Mouse (Mus musculus) embryonic facial prominence, embryonic 11.5 days (tissue): ENCODE results near the gene Naga. TPM values are rescaled to one million over a fixed set of nuclear protein-coding genes. Genes with fewer than 3 reads are reported as not detected.

ENCODE experiments used
- ATAC-seq: fragments of 200-750 bp; cut with Nextera tagmentation; replicated peaks from 2 replicates; pipeline ENCODE4 v1.8.0; 2017; ENCODE audit warnings: low read depth; ENCODE audit not compliant: insufficient number of reproducible peaks, low FRiP score, low TSS enrichment
- DNase-seq: peaks from one replicate; pipeline ENCODE4 v3.0.0-alpha.2; 2015; ENCODE audit warnings: low spot score
- H3K27ac ChIP-seq: fragments of 300-500 bp; sonication (generic); replicated peaks from 2 replicates; pipeline ENCODE4 v1.5.1; 2014; ENCODE audit warnings: mild to moderate bottlenecking, low read depth, low read length, control low read depth
- H3K27me3 ChIP-seq: fragments of 300-500 bp; sonication (generic); 2 replicates; pipeline ENCODE4 v1.6.1; 2014; ENCODE audit warnings: mild to moderate bottlenecking, low read length, moderate library complexity, mixed read lengths; ENCODE audit not compliant: control insufficient read depth, insufficient read depth
- H3K36me3 ChIP-seq: fragments of 300-500 bp; sonication (generic); replicated peaks from 2 replicates; pipeline ENCODE4 v1.6.1; 2014; ENCODE audit warnings: low read depth, mild to moderate bottlenecking, low read length, moderate library complexity, mixed read lengths; ENCODE audit not compliant: control insufficient read depth, insufficient read depth
- H3K4me1 ChIP-seq: fragments of 300-500 bp; sonication (generic); 2 replicates; pipeline ENCODE4 v1.6.1; 2014; ENCODE audit warnings: low read length, mixed read lengths; ENCODE audit not compliant: control insufficient read depth, insufficient read depth
- H3K4me2 ChIP-seq: fragments of 300-500 bp; sonication (generic); 2 replicates; pipeline ENCODE4 v1.6.1; 2014; ENCODE audit warnings: low read depth, mild to moderate bottlenecking, control low read depth, low read length, moderate library complexity
- H3K4me3 ChIP-seq: fragments of 300-500 bp; sonication (generic); 2 replicates; pipeline ENCODE4 v1.5.1; 2014; ENCODE audit warnings: low read depth, low read length, control low read depth
- H3K9ac ChIP-seq: fragments of 300-500 bp; sonication (generic); replicated peaks from 2 replicates; pipeline ENCODE4 v1.6.1; 2014; ENCODE audit warnings: mild to moderate bottlenecking, control low read depth, low read length
- H3K9me3 ChIP-seq: fragments of 300-500 bp; sonication (generic); replicated peaks from 2 replicates; pipeline ENCODE4 v1.6.1; 2016; ENCODE audit warnings: mild to moderate bottlenecking, low read length, inconsistent platforms, mixed read lengths; ENCODE audit not compliant: control insufficient read depth
- WGBS: fragments of 180-500 bp; shearing (Covaris S2); extraction: QIAGEN DNeasy Blood & Tissue Kit; methylation state at CpG from one replicate; pipeline ENCODE4 v1.1.7; 2014; 5-methylcytosine and 5-hydroxymethylcytosine counted together
- polyA plus RNA-seq: library from polyadenylated mRNA; unstranded; fragments of >200 nt; fragmentation: Nextera tagmentation; extraction: Ambion mirVana; gene quantifications from 2 replicates; pipeline ENCODE4 v1.2.1, GENCODE M21; 2014

Naga gene
- polyA plus RNA-seq, 1 experiment from 2014 or later, result 26.9 TPM

DNA sequence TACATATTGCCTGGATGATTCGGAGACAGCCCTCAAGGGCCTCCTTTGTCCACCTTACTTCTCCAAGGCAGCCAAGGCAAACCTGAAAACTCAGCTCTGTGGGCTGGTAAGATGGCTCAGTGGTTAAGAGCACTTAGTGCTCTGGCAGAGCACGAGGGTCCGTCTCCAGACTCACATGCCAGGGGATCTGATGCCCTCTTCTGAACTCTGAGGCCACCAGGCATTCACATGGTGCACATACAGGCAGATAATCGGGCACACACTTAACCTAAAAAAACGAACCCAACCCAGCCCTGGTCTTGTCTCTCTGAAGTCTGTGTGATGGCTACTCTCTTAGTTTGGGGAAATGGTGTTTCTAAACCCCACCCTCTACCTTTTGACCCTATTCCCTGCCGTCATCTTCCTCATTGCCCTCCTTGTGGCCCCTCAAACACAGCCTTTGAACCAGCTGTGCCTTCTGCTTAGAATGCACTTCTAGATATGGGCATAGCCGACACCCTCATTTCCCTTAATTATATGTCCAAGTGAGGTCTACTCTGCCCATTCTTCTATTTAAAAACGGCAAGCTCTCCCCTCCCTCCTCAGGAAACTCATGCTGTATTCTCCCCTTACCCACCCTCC is 1.0 kb upstream of the Naga start:
- no peaks in the 10 kb centered on the region for H3K36me3 ChIP-seq
- H3K4me2 ChIP-seq, result no peak overlapping the region
- no peak overlapping the region for H3K9ac ChIP-seq
- no peaks in the 10 kb centered on the region for H3K4me1 ChIP-seq
- WGBS, result 70% methylated on average over 8 of the region's 8 CpGs
- DNase-seq (no peak), ATAC-seq (no peak)
- H3K4me3 ChIP-seq, result no peak overlapping the region
- H3K27ac ChIP-seq, result no peak overlapping the region
- no peaks in the 10 kb centered on the region for H3K9me3 ChIP-seq
- peaks cover 4% of the 10 kb centered on the region; the same call in 1 of the 2 replicates for H3K27me3 ChIP-seq

DNA sequence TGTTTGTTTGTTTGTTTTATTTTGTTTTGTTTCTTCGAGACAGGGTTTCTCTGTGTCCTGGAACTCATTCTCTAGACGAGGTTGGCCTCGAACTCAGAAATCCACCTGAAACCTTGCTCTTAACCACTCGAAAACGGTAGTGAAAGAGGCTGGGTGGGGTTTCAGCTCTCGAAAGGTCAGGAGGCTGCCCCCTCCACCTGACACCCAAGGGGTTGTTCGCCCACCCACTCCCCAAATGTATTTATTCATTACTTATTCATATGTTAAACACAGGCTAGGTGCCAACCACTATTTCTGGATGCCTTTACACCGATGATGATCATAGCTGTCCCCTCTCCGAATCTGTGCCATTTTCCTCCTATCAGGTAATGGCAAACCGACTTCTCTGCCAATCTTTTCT is 425 bp upstream of the Naga start:
- 55% methylated on average over 10 of the region's 10 CpGs for WGBS
- peak overlapping the region; percentile 52 for H3K4me3 ChIP-seq
- H3K27ac ChIP-seq, result no peak overlapping the region
- no peaks in the 10 kb centered on the region for H3K4me1 ChIP-seq
- no peak overlapping the region; the same call in 1 of the 2 replicates for H3K9ac ChIP-seq
- peaks cover 4% of the 10 kb centered on the region; the same call in 1 of the 2 replicates for H3K27me3 ChIP-seq
- no peak for ATAC-seq
- H3K9me3 ChIP-seq, result no peaks in the 10 kb centered on the region
- no peak for DNase-seq
- H3K4me2 ChIP-seq, result peak overlapping the region; percentile 62
- H3K36me3 ChIP-seq, result no peaks in the 10 kb centered on the region

DNA sequence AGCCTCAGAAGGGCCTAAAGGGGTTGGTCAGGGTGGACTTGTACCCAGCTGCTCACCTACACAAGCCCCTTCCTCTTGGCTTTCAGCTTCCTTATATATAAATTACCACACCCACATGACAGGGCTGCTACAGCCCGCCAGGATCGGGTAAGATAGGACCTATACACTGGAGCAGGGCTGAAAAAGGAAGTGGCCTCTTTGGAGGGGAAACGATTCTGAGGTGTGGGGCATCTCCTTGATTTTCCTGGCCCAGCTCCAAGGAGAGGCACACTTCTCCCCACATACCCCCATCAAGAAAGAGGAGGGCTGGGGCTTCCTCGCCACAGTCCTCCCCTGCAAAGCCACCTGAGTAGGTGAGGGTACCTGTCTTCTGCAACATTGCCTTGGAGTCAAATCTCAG is 850 bp downstream of the Naga start:
- no peaks in the 10 kb centered on the region for H3K9me3 ChIP-seq
- DNase-seq (no peak), ATAC-seq (no peak)
- H3K4me1 ChIP-seq, result no peaks in the 10 kb centered on the region
- H3K36me3 ChIP-seq, result no peaks in the 10 kb centered on the region
- peaks cover 4% of the 10 kb centered on the region; the same call in 1 of the 2 replicates for H3K27me3 ChIP-seq
- H3K27ac ChIP-seq, result no peak overlapping the region
- H3K4me2 ChIP-seq, result peak overlapping the region; percentile 62
- H3K9ac ChIP-seq, result peak overlapping the region; percentile 62
- WGBS, result 53% methylated on average over 4 of the region's 4 CpGs
- peak overlapping the region; percentile 52 for H3K4me3 ChIP-seq

DNA sequence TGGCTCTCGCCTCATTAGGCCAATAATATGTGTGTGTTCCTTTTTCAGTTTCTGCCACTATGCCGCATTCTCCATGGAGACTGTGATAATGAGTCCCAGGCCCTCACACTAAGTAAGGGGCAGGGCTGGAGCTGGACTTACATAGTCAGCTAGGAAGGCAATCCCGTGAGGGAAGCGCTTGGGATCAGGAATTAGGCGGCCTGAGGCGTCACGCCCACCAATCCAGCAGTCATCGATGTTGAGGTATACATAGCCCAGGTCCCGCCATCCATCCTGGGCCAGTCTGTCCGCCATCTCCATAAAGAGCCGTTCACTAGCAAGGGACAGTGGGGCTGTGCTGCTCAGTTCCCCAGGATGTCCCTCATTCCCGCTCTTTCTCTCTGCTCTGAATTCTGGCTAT is 2.1 kb downstream of the Naga start:
- Histone ChIP-seq H3K9ac (no peak overlapping the region), H3K36me3 (no peaks in the 10 kb centered on the region), H3K27me3 (peaks cover 4% of the 10 kb centered on the region; the same call in 1 of the 2 replicates), H3K4me2 (no peak overlapping the region), H3K4me1 (no peaks in the 10 kb centered on the region), H3K9me3 (no peaks in the 10 kb centered on the region), H3K4me3 (no peak overlapping the region), H3K27ac (no peak overlapping the region)
- 71% methylated on average over 12 of the region's 12 CpGs for WGBS
- DNase-seq (no peak), ATAC-seq (no peak)

DNA sequence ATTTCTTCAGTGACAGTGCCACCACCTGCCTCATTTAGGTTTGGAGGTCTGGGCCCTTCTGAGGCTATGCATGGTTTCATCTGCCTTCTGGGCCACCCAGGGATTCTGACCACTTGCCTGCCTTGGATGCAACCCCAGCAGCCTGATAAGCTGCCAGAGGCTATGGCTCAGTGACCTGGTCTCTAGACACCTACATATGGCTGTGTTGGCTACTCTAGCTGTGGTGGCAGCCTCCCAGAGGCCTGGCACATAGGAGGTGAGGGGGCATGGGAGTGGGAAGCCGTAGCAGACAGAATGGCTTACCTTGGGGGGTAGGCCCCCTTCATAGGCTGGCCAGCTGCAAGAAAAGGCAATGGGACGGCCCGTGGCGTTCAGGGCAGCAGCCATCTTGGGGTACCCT is 3.5 kb downstream of the Naga start:
- ATAC-seq, result no peak
- Histone ChIP-seq H3K36me3 (no peaks in the 10 kb centered on the region), H3K9me3 (no peaks in the 10 kb centered on the region), H3K4me3 (no peak overlapping the region), H3K27me3 (no peaks in the 10 kb centered on the region), H3K4me1 (no peaks in the 10 kb centered on the region), H3K27ac (no peak overlapping the region), H3K4me2 (no peak overlapping the region), H3K9ac (no peak overlapping the region)
- 91% methylated on average over 4 of the region's 4 CpGs for WGBS
- DNase-seq, result no peak

DNA sequence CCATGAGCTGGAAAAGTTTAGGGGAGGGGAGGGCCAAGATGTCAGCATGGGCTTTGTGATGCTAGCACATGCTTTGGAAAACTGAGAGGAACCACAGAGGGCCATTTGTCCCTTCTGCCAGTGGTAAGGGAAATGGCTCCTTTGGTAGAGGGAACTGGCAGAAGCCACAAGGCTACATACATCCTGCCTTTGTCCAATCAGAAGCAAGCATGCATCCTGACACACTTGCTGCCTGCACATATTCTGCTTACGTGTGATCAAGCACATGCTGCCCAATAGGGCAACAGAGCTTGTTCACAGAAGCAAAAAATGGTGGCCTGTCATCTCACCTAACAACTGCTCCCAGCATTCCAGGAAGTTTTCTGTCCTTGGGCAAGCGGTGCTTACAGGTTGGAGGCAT is 13.3 kb downstream of the Naga start:
- DNase-seq (no peak), ATAC-seq (no peak)
- Histone ChIP-seq H3K27me3 (no peaks in the 10 kb centered on the region), H3K4me1 (no peaks in the 10 kb centered on the region), H3K27ac (no peak overlapping the region), H3K36me3 (no peaks in the 10 kb centered on the region), H3K4me3 (no peak overlapping the region), H3K9me3 (no peaks in the 10 kb centered on the region), H3K9ac (no peak overlapping the region), H3K4me2 (no peak overlapping the region)
- 74% methylated on average over 2 of the region's 2 CpGs for WGBS

DNA sequence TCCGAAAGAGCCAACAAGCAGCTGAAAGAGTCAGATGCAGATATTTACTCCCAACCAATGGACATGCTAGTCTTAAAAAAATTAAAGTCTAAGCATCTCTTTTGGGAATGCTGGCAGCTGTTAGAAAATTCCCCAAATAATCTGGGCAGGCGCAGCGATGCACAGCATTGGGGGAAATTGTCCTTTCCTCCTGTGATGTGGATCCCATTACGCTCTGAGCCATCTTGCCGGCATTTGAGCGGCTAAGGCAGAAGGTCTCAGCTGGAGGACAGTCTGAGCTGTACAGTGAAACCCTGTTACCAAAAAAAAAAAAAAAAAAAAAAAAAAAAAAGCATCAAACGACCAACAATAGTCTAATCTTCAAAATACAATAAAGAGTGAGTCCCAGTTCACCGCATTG is 16.5 kb downstream of the Naga start:
- Histone ChIP-seq H3K36me3 (no peaks in the 10 kb centered on the region), H3K4me3 (no peak overlapping the region), H3K4me2 (no peak overlapping the region), H3K27me3 (no peaks in the 10 kb centered on the region), H3K4me1 (no peaks in the 10 kb centered on the region), H3K9me3 (no peaks in the 10 kb centered on the region), H3K9ac (no peak overlapping the region), H3K27ac (no peak overlapping the region)
- ATAC-seq (no peak), DNase-seq (no peak)
- WGBS, result 73% methylated on average over 8 of the region's 8 CpGs

DNA sequence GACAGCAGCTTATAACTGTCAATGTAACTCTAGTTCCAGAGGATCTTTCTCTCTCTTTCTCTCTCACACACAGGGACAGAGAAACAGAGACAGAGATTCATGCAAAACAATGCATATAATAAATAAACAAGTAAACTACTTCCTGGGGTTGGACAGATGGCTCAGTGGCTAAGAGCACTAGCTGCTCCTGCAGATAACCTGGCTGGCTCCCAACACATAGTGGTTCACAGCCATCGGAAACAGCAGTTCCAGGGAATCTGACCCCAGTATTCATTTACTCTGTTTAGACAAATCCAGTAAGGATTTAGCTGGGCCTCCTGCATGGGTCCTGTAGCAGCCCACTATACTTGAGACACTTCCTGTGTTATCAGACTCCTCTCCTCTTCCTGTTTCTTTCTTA is 19.1 kb downstream of the Naga start:
- Histone ChIP-seq H3K4me2 (no peak overlapping the region), H3K36me3 (no peaks in the 10 kb centered on the region), H3K4me1 (no peaks in the 10 kb centered on the region), H3K9ac (no peak overlapping the region), H3K4me3 (no peak overlapping the region), H3K27me3 (no peaks in the 10 kb centered on the region), H3K9me3 (no peaks in the 10 kb centered on the region), H3K27ac (no peak overlapping the region)
- no peak for ATAC-seq
- 81% methylated on average over 1 of the region's 1 CpGs for WGBS
- no peak for DNase-seq
